26 mouse cellular contexts compared by ENCODE assay signal in the genomic region with DNA sequence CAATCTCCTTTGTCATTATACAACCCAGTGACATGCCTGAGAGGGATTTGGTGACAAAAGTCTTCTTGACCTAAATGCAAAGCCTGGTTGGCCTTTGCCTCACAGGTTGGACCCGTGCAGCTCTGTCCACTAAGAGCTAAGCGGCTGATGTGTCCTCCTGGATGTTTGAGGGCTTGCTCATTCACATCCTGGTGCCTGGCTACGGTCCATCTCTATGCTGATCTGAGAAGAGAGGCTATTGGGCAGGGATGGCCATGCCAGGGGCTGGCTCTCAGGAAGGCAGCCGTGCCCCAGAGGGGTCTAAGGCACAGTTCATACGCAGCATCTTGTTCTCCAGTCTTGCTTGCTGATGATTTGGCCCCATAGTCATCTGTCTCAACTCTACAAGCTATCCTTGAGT. TPM values are rescaled to one million over a fixed set of nuclear protein-coding genes. Genes with fewer than 3 reads are reported as not detected.
DNase-seq lines count a peak whose midpoint lies in the region; ATAC-seq lines count a peak whose summit lies in the region.
"Had no signal": no experiment of that assay in that cellular context is flagged by ENCODE, and none has a peak within 500 bp of the region (broad histone marks: within the 10 kb centered on the region; RNA-seq: fewer than 3 reads in every experiment).

No protein-coding gene starts in this region.

- no peaks in the 10 kb centered on the region for H3K36me3 ChIP-seq in heart, embryonic 12.5 days
- H3K36me3 ChIP-seq: G1E had no signal

- H3K9ac ChIP-seq in heart, embryonic 12.5 days: no peak overlapping the region

- peak; percentile 78 for DNase-seq in heart, adult 11 months
- peak; percentile 42 for DNase-seq in 3134 (ENCODE audit: extremely low read depth, insufficient read length, low spot score)
- peak; percentile 57 for DNase-seq in 3T3-L1 (ENCODE audit: low read depth, low spot score)
- DNase-seq in NIH3T3 (ENCODE audit: low read depth): peak; percentile 48
- DNase-seq in left cerebral cortex, postnatal 14 days (ENCODE audit: low spot score in 2 of 2): no peak
- DNase-seq in gastrocnemius, adult 8-10 months (ENCODE audit: low spot score in 2 of 2): no peak
- DNase-seq: adrenal gland, adult 2 months; adrenal gland, adult 8-10 months; adrenal gland, postnatal 10 days; adrenal gland, postnatal 14 days; adrenal gland, postnatal 25 days; adrenal gland, postnatal 36 days; B cell, adult 2 months; cerebellum, adult 11 months; cerebellum, adult 11-12 months; cerebellum, adult 18-20 months; cerebellum, adult 2 months; cerebellum, adult 8-10 months had no signal

- ATAC-seq in heart, embryonic 12.5 days (ENCODE audit: insufficient number of reproducible peaks, low FRiP score): no peak
- ATAC-seq in megakaryocyte, adult 5-6 weeks (ENCODE audit: poor library complexity, severe bottlenecking): no peak
- ATAC-seq: activated CD4-positive, CD25-positive, alpha-beta regulatory T cell, adult 4 months; CD4-positive, CD25-positive, alpha-beta regulatory T cell, adult 4 months; Patski had no signal

- H3K27ac ChIP-seq in heart, embryonic 12.5 days (ENCODE audit: poor library complexity, severe bottlenecking): no peak overlapping the region

- H3K9me3 ChIP-seq in heart, embryonic 12.5 days (replicated peaks): no peaks in the 10 kb centered on the region
- H3K9me3 ChIP-seq: G1E had no signal

- WGBS in heart, embryonic 12.5 days: 70% methylated on average over 5 of the region's 5 CpGs

- H3K4me2 ChIP-seq in heart, embryonic 12.5 days: no peak overlapping the region

- peaks cover 21% of the 10 kb centered on the region for H3K27me3 ChIP-seq in heart, embryonic 12.5 days (replicated peaks)
- H3K27me3 ChIP-seq: CH12.LX, Patski had no signal

- H3K4me1 ChIP-seq in heart, embryonic 12.5 days (replicated peaks): peaks cover 43% of the 10 kb centered on the region

- intact Hi-C loops in left cerebral cortex, postnatal 14 days (cut with DNase I): no loop called here

- no peak overlapping the region for H3K4me3 ChIP-seq in heart, embryonic 12.5 days

RNA-seq across cellular contexts. Expression of gene Gm12216, which starts 21.3 kb away (rescaled TPM):
- polyA plus RNA-seq in heart, embryonic 12.5 days (2016; fragmentation: Nextera tagmentation; extraction: Ambion mirVana): 0.19 and 0.27 TPM in 2 replicates
- 0.25 and 0.84 TPM in 2 replicates for total RNA-seq in megakaryocyte, adult 5-6 weeks (2015)
- total RNA-seq in megakaryocyte, adult 5-6 weeks (2017): 0.70 TPM in 1 of 2 replicates, not detected in the other
- total RNA-seq in left cerebral cortex, postnatal 14 days (2021): 1 to 10 TPM; 2.0 to 3.1 TPM
- 1 to 10 TPM in 2 of 4 experiments, under 1 TPM in 2; 0.36 to 2.1 (median 1.3) TPM for total RNA-seq in gastrocnemius, adult 8-10 months (2022)
- total RNA-seq: MEL had no signal
- polyA plus RNA-seq: G1E had no signal

RNA-seq across cellular contexts. Expression of gene Slc22a5, which starts 53.7 kb away (rescaled TPM):
- 8.9 and 9.6 TPM in 2 replicates for polyA plus RNA-seq in heart, embryonic 12.5 days (2016; fragmentation: Nextera tagmentation; extraction: Ambion mirVana)
- 4.7 and 5.5 TPM in 2 replicates for total RNA-seq in megakaryocyte, adult 5-6 weeks (2015)
- 4.6 and 6.6 TPM in 2 replicates for total RNA-seq in megakaryocyte, adult 5-6 weeks (2017)
- 10 to 100 TPM in 1 of 2 experiments, 1 to 10 TPM in 1; 9.4 to 10.9 TPM for total RNA-seq in left cerebral cortex, postnatal 14 days (2021)
- total RNA-seq in gastrocnemius, adult 8-10 months (2022): 10 to 100 TPM in 1 of 4 experiments, 1 to 10 TPM in 3; 6.9 to 10.5 (median 8.5) TPM

Comparison
In these comparisons a context has a peak if more than half of its experiments do, and no peak if none do; other contexts are left out.
1. DNase-seq: peak in heart, adult 11 months (single experiment), 3134 (single experiment), 3T3-L1 (single experiment) and NIH3T3 (single experiment); none in left cerebral cortex, postnatal 14 days (0 of 2) and gastrocnemius, adult 8-10 months (0 of 2).